Mouse (Mus musculus) erythroid progenitor cell, adult 5-6 weeks (primary cell): ENCODE results near the gene Pdk3. TPM values are rescaled to one million over a fixed set of nuclear protein-coding genes. Genes with fewer than 3 reads are reported as not detected.
A peak's percentile ranks its signal among the peaks of the same experiment; 100 is the strongest.

Experiments used
- ATAC-seq: replicated peaks from 2 replicates; pipeline ENCODE4 v1.8.0; 2016; ENCODE audit warnings: moderate number of reproducible peaks, mild to moderate bottlenecking, moderate TSS enrichment, inconsistent platforms; ENCODE audit not compliant: poor library complexity, low FRiP score, severe bottlenecking
- total RNA-seq, 2 experiments: library from RNA; stranded (forward) in 1 of 2; stranded (reverse) in 1 of 2; fragments of 150-400 nt in 1 of 2; fragments of 186-747, 209-891 nt in 1 of 2; gene quantifications; 2 replicates each; pipeline versions ENCODE4 v1.2.3 to v1.2.4; 2015 to 2017; ENCODE audit warnings: low replicate concordance in 2 of 2

Gene Pdk3
- 46.1 and 69.2 TPM in 2 replicates for total RNA-seq (2015; ENCODE audit: low replicate concordance)
- 18.8 and 30.8 TPM in 2 replicates for total RNA-seq (2017; ENCODE audit: low replicate concordance)

DNA sequence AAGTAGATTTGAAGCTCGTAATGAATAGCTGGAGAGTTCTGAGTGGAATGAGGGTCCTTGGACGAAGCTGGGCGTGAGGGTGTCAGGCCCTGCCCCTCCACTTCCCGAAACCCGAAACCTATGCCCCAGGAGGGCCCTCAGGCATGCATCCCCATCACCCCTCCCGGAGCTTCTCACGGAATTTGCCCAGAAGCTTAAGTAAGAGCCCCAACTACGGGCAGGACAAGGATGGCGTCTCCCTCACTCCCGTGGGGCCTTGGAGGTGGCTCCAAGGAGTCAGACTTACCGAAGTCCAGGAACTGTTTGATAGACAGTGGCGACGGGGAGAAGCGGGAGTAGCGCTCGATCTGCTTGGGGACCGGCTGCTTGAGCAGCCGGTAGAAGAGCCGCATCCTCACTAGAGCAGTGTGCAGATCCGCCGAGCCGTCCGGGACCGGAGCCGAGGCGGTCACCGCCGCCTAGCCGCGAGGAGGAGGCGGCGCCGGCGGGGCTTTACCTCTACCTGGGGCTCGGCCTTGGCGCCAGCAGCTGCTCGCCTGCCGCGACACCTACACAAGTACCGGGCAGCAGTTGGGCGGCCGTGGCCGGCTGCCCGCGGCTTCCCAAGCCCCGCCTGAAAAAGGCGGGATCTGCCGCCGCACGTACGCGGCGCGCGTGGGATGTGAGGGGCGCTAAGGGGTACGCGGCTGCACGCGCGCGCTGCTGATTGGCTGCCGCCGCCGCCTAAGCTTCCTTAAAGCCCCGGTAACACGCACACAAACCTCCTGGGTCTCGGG, at the start of gene Pdk3:
TSS of gene Pdk3 (minus strand) at position 641 of the 776 bp plus-strand sequence.
- ATAC-seq: peak; percentile 97

DNA sequence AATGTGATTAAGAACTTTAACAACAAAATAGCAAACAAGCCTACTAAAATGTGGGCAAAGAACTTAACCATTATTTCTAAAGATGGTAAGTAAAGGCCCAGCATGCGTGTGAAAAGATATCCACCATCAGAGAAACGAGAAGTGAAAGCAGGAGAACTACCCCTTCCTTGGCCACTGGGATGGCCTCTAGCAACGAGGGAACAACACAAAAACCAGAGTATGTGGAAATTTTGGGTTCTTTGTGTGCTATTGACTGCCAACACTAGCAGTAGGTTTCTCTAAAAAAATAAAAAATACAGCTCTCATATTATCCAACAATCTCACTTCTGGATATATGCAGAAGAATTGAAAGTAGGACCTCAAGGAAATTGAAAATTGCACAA, 45.6 kb upstream of the Pdk3 start:
- no peak for ATAC-seq

DNA sequence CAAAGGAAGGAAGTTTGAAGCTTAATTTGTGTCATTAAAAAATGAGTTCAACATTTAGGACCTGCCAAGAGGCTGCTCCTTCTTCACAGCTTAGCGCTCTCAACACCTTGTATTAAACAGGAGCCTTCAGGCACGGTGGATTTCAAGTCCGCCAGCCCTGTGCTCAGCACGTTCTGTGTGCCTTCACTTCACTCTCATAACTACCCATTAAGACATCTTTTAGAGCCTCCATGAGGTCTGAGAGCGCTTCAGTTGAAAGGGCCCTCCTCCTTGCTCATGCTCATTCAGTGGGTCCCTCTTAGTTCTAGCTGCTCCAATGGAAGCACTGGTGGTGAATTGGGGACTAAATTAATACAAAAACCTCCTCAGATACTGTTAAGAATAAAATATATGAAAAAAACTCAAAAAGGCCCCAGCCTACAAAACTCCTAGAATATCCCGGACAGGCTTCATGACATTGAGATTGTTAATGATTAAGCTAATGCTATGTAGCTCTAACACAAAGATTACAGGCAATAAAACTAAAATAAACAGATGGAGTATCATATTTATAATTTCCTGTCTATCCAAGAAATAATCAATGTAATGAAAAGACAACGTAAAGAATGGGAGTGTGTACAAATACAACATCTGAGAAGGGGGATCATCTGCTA, 45.1 kb upstream of the Pdk3 start:
- ATAC-seq: no peak

DNA sequence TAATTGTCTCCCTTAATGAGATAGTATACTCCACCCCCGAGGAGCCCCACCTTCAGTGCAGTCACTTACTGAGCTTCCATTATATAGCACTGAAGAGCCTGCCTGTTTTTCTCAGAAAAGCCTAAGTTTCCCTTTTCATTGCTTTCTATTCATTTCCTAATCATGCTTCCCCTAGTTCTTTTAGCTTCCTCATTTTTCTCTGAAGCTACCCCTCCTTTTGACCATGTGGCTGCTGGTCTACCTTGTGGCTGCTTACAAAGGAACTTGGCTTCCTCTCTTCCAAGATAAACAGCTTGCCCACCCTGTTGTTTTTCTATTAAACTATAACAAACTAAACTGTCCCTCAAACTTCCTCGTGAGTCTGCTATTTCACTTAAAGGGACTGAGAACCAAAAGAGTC, 31.4 kb upstream of the Pdk3 start:
- ATAC-seq: no peak

- ATAC-seq: no peak
These were observed 30.6 kb upstream of the Pdk3 start for GRCm38 (mm10) chrX:93862525-93863086.

DNA sequence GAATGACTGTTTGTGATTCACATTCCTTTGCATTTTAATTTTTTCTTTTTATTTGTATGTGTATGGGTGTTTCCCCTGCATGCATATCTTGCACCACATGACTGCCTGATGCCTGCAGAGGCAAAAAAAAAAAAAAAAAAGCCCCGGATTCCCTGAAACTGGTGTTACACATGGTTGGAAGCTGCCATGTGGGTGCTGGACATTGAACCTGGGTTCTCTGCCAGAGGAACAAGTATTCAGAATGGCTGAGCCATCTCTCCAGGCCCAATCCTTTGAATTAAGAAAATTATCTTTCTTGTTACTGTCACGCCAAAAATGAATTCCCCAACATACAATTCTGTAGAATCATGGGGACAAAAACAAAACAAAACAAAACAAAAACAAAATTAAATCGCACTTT, 25.8 kb upstream of the Pdk3 start:
- ATAC-seq: no peak

- no peak for ATAC-seq
These were observed 410 bp upstream of the Pdk3 start for GRCm38 (mm10) chrX:93832337-93832884.

GRCm38 (mm10) chrX:93825787-93826186, 6.2 kb downstream of the Pdk3 start:
- no peak for ATAC-seq

GRCm38 (mm10) chrX:93808040-93808439, 24.0 kb downstream of the Pdk3 start:
- ATAC-seq: no peak

DNA sequence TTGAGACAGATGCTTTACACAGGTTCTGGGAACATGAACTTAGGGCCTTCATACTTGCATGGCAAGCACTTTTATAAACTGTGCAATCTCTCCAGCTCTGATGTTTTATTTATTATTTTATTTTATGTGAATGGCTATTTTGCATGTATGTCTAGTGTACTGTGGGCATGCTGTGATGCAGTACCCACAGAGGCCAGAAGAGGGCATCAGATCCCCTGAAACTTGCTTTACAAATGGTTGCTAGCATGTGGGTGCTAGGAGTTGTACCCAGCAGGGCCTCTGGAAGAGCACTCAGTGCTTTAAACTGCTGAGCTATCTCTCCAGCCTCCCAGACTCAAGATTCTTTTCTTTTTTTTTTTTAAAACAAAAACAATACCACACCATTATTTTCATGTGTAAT, 38.8 kb downstream of the Pdk3 start:
- ATAC-seq: 0 out of 2 replicates have a peak, but pooled peaks have one; percentile 70

DNA sequence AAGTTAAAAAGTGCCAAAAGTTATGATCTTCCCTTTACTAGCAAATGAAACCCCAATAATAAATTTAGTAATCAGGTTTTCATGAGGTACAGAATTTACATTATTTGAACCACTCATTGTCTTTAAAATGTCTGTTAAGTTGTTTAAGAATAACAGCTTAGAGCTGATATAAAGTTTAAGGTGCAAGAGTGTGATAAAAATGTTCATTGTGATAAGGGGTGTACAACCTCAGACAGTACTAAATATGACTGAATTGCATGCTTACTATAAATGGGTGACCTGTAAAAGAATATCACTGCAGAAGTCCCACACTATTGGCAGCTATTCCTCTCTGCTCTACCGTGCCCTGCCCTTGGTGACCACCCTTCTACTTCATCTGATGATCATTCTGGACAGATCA, 42.4 kb downstream of the Pdk3 start:
- ATAC-seq: no peak

DNA sequence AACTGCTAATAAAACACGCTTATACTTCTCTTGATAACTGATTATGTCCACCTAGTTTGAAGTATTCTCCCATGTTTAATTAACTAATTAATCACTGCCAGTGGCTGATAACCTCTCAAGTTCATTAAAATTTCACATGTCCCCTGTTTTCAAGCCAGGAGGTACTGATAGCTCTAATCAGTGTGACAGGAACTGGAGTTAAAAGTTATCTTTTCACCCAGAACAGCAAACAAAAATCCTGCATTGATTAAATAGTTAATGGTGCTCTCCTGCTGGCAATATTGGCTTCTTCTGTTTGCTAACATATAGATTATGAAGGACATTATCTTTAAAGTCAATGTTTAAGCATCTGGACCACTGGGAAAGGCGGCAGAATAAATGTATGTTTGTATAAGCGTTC, 71.2 kb downstream of the Pdk3 start:
- no peak for ATAC-seq

GRCm38 (mm10) chrX:93756867-93757455, 75.0 kb downstream of the Pdk3 start:
- ATAC-seq: no peak

DNA sequence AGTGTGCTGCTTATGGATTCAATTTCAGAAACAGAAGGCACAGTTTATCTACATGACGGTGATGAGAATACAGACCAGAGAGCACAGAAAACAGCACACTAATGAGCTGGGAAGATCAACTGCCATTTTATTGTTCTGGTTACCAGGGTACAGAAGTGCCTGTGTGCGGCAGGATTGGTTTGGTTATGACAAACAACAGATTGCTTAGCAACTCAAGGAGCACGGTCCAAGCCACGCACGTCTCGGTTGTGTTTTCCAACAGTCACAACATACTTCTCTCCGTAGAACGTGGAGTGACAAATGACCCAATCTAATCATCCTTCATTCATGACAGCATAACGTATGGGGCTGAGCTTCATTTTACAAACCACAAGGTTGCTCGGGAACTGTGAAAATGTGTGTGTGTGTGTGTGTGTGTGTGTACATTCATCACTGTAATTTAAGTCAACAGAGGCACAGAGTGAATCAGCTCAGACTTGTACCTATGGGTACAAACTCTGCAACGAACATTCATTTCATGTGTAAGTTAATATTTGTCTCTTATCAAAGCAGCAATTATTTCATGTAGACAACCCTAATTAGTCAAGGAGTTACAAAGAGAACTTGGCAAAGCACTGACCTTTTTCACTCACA, 76.7 kb downstream of the Pdk3 start:
- no peak for ATAC-seq

GRCm38 (mm10) chrX:93750566-93750965, 81.4 kb downstream of the Pdk3 start:
- ATAC-seq: peak; percentile 93

DNA sequence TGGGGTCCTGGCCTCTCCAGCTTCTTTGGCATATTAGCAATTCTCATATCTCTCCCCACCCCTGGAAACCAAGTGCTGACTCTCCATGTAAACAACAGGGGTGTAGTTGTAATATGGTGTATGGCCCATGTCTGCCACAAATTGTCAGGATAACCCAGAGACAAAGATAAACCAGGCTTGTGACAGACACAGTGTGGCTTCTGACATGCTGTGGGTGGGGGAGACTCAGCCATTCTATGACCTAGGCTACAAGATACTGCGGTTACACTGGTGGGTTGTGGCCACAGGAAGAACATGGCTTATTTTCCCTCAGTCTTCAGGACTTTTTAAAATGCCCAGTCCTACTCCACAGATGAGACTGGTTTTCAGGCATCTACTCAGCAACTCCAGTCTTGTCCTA, 82.8 kb downstream of the Pdk3 start:
- ATAC-seq: no peak

DNA sequence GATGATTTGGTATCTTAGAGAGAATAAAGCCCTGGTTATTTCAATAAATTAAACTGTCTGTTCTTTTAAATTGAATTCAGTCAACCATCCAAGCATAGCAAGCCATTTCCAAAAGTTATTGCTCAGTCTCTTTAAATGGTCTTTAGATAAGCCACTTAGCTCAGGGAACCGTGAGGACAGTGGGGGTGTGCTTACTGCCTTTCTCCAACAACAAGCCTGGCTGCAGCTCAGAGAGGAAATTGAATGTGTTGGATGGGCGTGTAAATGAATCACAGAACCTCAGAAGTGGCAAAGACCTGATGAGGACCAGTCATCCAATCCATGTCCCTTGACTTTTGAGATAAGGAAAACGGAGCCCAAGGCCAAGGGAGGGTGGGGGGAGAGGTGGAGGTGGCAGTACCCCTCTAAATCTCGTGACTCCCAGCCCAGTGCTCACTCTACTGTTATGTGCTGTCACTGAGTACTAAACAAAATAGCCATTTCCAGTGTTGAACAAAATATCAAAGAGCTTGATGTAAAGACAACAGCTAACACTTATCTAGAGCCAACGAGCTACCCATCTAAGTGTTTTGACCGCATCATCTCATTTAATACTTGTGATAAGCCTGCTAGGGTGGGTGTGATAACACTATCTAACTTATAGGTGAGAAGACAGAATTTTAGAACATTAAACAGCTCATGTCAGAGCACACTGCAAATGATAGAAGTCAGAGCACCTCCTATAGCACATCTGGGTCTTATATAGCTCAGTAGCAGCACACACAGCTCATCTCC, 98.8 kb downstream of the Pdk3 start:
- no peak for ATAC-seq

- no peak for ATAC-seq
These were observed 99.6 kb downstream of the Pdk3 start for GRCm38 (mm10) chrX:93732407-93732806.

DNA sequence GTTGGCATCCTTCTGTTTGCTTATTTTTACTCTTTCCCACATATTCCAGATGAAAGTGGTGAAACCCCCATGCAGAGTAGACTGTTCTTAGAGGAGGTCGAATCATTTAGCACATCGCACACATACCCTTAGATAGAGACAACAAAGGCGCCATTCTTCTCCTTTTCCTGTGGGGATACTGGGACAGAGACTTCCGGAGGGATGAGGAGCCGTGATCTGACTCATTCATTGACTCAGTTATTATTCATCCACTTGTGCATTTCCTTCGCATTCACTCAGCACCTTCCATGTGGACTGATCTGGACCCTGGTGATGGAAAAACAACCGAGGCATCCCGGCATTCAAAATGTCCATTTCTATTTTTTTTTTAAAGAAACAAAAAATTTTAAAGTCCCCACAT, 101.1 kb downstream of the Pdk3 start:
- ATAC-seq: no peak
